8 mouse cellular contexts compared by ENCODE assay signal in genomic region chr1:39649691-39650434, GRCm38 (mm10). TPM values are rescaled to one million over a fixed set of nuclear protein-coding genes. Genes with fewer than 3 reads are reported as not detected.
DNase-seq lines count a peak whose midpoint lies in the region; ATAC-seq and TF ChIP-seq lines count a peak whose summit lies in the region.

No protein-coding gene starts in this region.

- peak; percentile 68 for TF ChIP-seq POLR2A in cortical plate, adult 2 months (IDR thresholded peaks at IDR 0.05; ENCODE audit: extremely low read depth, insufficient read depth, low read length)

- no peak for DNase-seq in kidney, adult 11 months
- peak; percentile 50 to 82 for DNase-seq in left cerebral cortex, adult 8-10 months (ENCODE audit: low spot score in 2 of 2)
- no peak for DNase-seq in thymus, postnatal 14 days

- no peaks in the 10 kb centered on the region for H3K9me3 ChIP-seq in kidney, embryonic 16.5 days (ENCODE audit: low read length)

- peaks cover 45% of the 10 kb centered on the region for H3K27me3 ChIP-seq in kidney, embryonic 16.5 days (ENCODE audit: insufficient read depth, low read length)

- TF ChIP-seq CTCF in cortical plate, adult 2 months (IDR thresholded peaks at IDR 0.05; ENCODE audit: extremely low read depth, insufficient read depth, low read length): no peak

- peak overlapping the region; percentile 8; the same call in 1 of the 2 replicates for H3K9ac ChIP-seq in kidney, embryonic 16.5 days (replicated peaks; ENCODE audit: low read length)

- peak overlapping the region; percentile 46 for H3K4me3 ChIP-seq in kidney, embryonic 16.5 days (ENCODE audit: low read length)
- peak overlapping the region; percentile 86 for H3K4me3 ChIP-seq in cortical plate, adult 2 months (ENCODE audit: insufficient read depth, low read length)

- H3K4me2 ChIP-seq in kidney, embryonic 16.5 days (replicated peaks; ENCODE audit: low read depth, low read length): peak overlapping the region; percentile 79

- H3K27ac ChIP-seq in kidney, embryonic 16.5 days (ENCODE audit: low read length): no peak overlapping the region
- peak overlapping the region; percentile 94 for H3K27ac ChIP-seq in cortical plate, adult 2 months (ENCODE audit: insufficient read depth, low read length)

- no peaks in the 10 kb centered on the region for H3K36me3 ChIP-seq in kidney, embryonic 16.5 days (ENCODE audit: insufficient read depth, low read length)

- peaks cover 11% of the 10 kb centered on the region for H3K4me1 ChIP-seq in kidney, embryonic 16.5 days (ENCODE audit: insufficient read depth, low read length)
- peaks cover 5% of the 10 kb centered on the region for H3K4me1 ChIP-seq in cortical plate, adult 2 months (ENCODE audit: control insufficient read depth, insufficient read depth, low read length)

- WGBS in kidney, embryonic 16.5 days: 18% methylated on average over 17 of the region's 17 CpGs

- ATAC-seq in kidney, embryonic 16.5 days (ENCODE audit: low FRiP score, low TSS enrichment): no peak; the same call in 1 of the 2 replicates
- peak; percentile 76 for ATAC-seq in frontal cortex, adult (ENCODE audit: low TSS enrichment)
- ATAC-seq in monocyte, adult 5-6 weeks (replicated peaks; ENCODE audit: insufficient number of reproducible peaks, low FRiP score, low TSS enrichment, poor library complexity, severe bottlenecking): 0 out of 2 replicates have a peak, but pooled peaks have one; percentile 15
- no peak for ATAC-seq in inflammation-experienced regulatory T-cells, adult 6 months

RNA-seq across cellular contexts. Expression of gene Creg2, which starts 1.4 kb away (rescaled TPM):
- polyA plus RNA-seq in kidney, embryonic 16.5 days (2015; fragmentation: Nextera tagmentation; extraction: Ambion mirVana): 0.04 and 0.08 TPM in 2 replicates
- 32.8 and 37.6 TPM in 2 replicates for polyA plus RNA-seq in cortical plate, adult 2 months (2012; rRNA removed)
- total RNA-seq in left cerebral cortex, adult 8-10 months (2022): 10 to 100 TPM; 74.3 to 92.0 (median 82.8) TPM
- 0.19 to 0.38 TPM in 2 of 3 replicates, not detected in the other for total RNA-seq in monocyte, adult 5-6 weeks (2017)
- polyA plus RNA-seq in inflammation-experienced regulatory T-cells, adult 6 months (2017; shearing (Covaris generic)): under 1 TPM in 1 of 3 experiments, not detected in 2; 0.09 TPM

Comparison
In these comparisons a context has a peak if more than half of its experiments do, and no peak if none do; other contexts are left out.
1. ATAC-seq: peak in frontal cortex, adult (single experiment) and monocyte, adult 5-6 weeks (single experiment); none in kidney, embryonic 16.5 days (single experiment) and inflammation-experienced regulatory T-cells, adult 6 months (single experiment).
2. DNase-seq: peak in left cerebral cortex, adult 8-10 months (2 of 2); none in kidney, adult 11 months (single experiment) and thymus, postnatal 14 days (single experiment).
3. RNA of gene Creg2, which starts 1.4 kb away (polyA plus RNA-seq): 32.8 to 37.6 TPM in cortical plate, adult 2 months; 0.04 to 0.08 TPM in kidney, embryonic 16.5 days and 0.09 TPM in inflammation-experienced regulatory T-cells, adult 6 months; every median in the first group is over 10 times any median in the second.